Comparison of ENCODE assay signal across 8 mouse cellular contexts in the genomic region with DNA sequence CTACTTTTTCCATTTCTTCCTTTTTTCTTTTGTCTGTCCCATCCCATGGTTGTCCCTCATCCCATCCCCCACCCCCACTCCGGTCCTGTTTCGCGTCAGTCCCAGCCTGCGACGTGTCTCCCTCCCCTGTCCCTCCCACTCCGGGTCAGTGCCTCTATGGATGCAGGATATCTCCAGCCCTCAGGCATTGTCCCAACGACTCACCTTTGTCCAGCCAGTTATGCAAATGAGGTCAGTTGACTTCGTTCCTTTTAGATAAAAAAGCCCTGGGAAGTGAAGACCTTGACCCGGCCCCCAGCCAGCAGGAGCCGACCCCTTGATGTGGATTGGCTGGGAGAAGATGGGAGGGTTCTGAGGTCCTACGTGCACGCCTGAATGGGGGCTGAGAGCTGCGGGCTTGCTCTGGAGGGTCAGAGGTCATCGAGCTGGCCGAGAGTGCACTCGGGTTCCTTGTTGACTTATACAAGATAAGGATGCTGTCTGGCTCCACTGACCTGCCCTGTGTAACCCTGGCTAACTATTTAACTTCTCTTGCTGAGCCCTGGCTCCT. TPM values are rescaled to one million over a fixed set of nuclear protein-coding genes. Genes with fewer than 3 reads are reported as not detected.
DNase-seq lines count a peak whose midpoint lies in the region; ATAC-seq and TF ChIP-seq lines count a peak whose summit lies in the region.

No protein-coding gene starts in this region.

- peak overlapping the region; percentile 8; the same call in 1 of the 2 replicates for H3K9ac ChIP-seq in lung, embryonic 15.5 days
- H3K9ac ChIP-seq in forebrain, embryonic 13.5 days, result peak overlapping the region; percentile 43
- H3K9ac ChIP-seq in kidney, postnatal 0 days (ENCODE audit: low read depth, low read length), result 0 out of 2 replicates have a peak overlapping the region, but pooled peaks have one; percentile 18
- peak overlapping the region; percentile 49 for H3K9ac ChIP-seq in midbrain, embryonic 13.5 days (replicated peaks)

- H3K4me2 ChIP-seq in lung, embryonic 15.5 days, result peak overlapping the region; percentile 53
- H3K4me2 ChIP-seq in forebrain, embryonic 13.5 days, result peak overlapping the region; percentile 49
- peak overlapping the region; percentile 60 for H3K4me2 ChIP-seq in kidney, postnatal 0 days (ENCODE audit: low read length)
- H3K4me2 ChIP-seq in midbrain, embryonic 13.5 days (replicated peaks), result peak overlapping the region; percentile 52

- H3K4me1 ChIP-seq in lung, embryonic 15.5 days, result peaks cover 12% of the 10 kb centered on the region
- no peaks in the 10 kb centered on the region for H3K4me1 ChIP-seq in lung, adult 2 months (ENCODE audit: control insufficient read depth, insufficient read depth, low read length)
- H3K4me1 ChIP-seq in forebrain, embryonic 13.5 days, result peaks cover 10% of the 10 kb centered on the region
- H3K4me1 ChIP-seq in kidney, postnatal 0 days (replicated peaks; ENCODE audit: insufficient read depth, low read length), result 0 out of 2 replicates have a peak, but pooled peaks cover 7% of the 10 kb centered on the region
- peaks cover 11% of the 10 kb centered on the region for H3K4me1 ChIP-seq in midbrain, embryonic 13.5 days (replicated peaks)

- no peaks in the 10 kb centered on the region for H3K9me3 ChIP-seq in lung, embryonic 15.5 days
- no peaks in the 10 kb centered on the region for H3K9me3 ChIP-seq in forebrain, embryonic 13.5 days (replicated peaks)
- no peaks in the 10 kb centered on the region for H3K9me3 ChIP-seq in kidney, postnatal 0 days (replicated peaks; ENCODE audit: low read length)
- H3K9me3 ChIP-seq in midbrain, embryonic 13.5 days, result no peaks in the 10 kb centered on the region

- no peaks in the 10 kb centered on the region for H3K27me3 ChIP-seq in lung, embryonic 15.5 days
- no peaks in the 10 kb centered on the region for H3K27me3 ChIP-seq in forebrain, embryonic 13.5 days
- no peaks in the 10 kb centered on the region for H3K27me3 ChIP-seq in kidney, postnatal 0 days (ENCODE audit: insufficient read depth, low read length)
- no peaks in the 10 kb centered on the region for H3K27me3 ChIP-seq in midbrain, embryonic 13.5 days

- H3K27ac ChIP-seq in lung, embryonic 15.5 days, result no peak overlapping the region
- H3K27ac ChIP-seq in forebrain, embryonic 13.5 days, result no peak overlapping the region
- H3K27ac ChIP-seq in kidney, postnatal 0 days, result no peak overlapping the region; the same call in 1 of the 2 replicates
- no peak overlapping the region for H3K27ac ChIP-seq in midbrain, embryonic 13.5 days

- no peak for TF ChIP-seq CTCF in lung, adult 2 months (IDR thresholded peaks at IDR 0.05; ENCODE audit: insufficient read depth, low read length)
- TF ChIP-seq CTCF in kidney, postnatal 0 days (IDR thresholded peaks at IDR 0.05; ENCODE audit: low read depth), result no peak

- ATAC-seq in lung, embryonic 15.5 days (ENCODE audit: borderline replicate concordance, extremely low read depth, low FRiP score, low TSS enrichment), result peak; percentile 75
- peak; percentile 46 for ATAC-seq in forebrain, embryonic 13.5 days
- ATAC-seq in kidney, postnatal 0 days (replicated peaks; ENCODE audit: low FRiP score, low read depth), result peak; percentile 87
- peak; percentile 64; the same call in 1 of the 2 replicates for ATAC-seq in midbrain, embryonic 13.5 days

- WGBS in lung, embryonic 15.5 days, result under 1% methylated on average over 16 of the region's 16 CpGs
- WGBS in lung, adult 2 months, result 3% methylated on average over 16 of the region's 16 CpGs
- WGBS in forebrain, embryonic 13.5 days, result 1% methylated on average over 16 of the region's 16 CpGs
- WGBS in kidney, postnatal 0 days, result under 1% methylated on average over 16 of the region's 16 CpGs
- WGBS in midbrain, embryonic 13.5 days, result 2% methylated on average over 16 of the region's 16 CpGs

- peak overlapping the region; percentile 34 for H3K4me3 ChIP-seq in lung, embryonic 15.5 days
- no peak overlapping the region for H3K4me3 ChIP-seq in lung, adult 2 months (replicated peaks; ENCODE audit: extremely low read depth, low read depth, low read length)
- peak overlapping the region; percentile 22 for H3K4me3 ChIP-seq in forebrain, embryonic 13.5 days
- peak overlapping the region; percentile 31 for H3K4me3 ChIP-seq in kidney, postnatal 0 days (replicated peaks; ENCODE audit: low read depth, low read length)
- peak overlapping the region; percentile 30 for H3K4me3 ChIP-seq in midbrain, embryonic 13.5 days (replicated peaks)

- no peaks in the 10 kb centered on the region for H3K36me3 ChIP-seq in lung, embryonic 15.5 days
- peaks cover 14% of the 10 kb centered on the region; the same call in 1 of the 2 replicates for H3K36me3 ChIP-seq in forebrain, embryonic 13.5 days (ENCODE audit: poor library complexity, severe bottlenecking)
- no peaks in the 10 kb centered on the region for H3K36me3 ChIP-seq in kidney, postnatal 0 days (ENCODE audit: insufficient read depth, low read length)
- H3K36me3 ChIP-seq in midbrain, embryonic 13.5 days, result peaks cover 15% of the 10 kb centered on the region

- no peak for TF ChIP-seq POLR2A in lung, adult 2 months (IDR thresholded peaks at IDR 0.05; ENCODE audit: borderline replicate concordance, extremely low read depth, low read depth, low read length)

- no peak for DNase-seq in lung, adult 2 months
- peak; percentile 56 for DNase-seq in kidney, postnatal 0 days (ENCODE audit: low spot score)
- no peak for DNase-seq in thymus, postnatal 10 days (ENCODE audit: low spot score in 2 of 2)
- no peak for DNase-seq in urinary bladder, postnatal 25 days (ENCODE audit: low spot score)
- DNase-seq in right cerebral cortex, postnatal 36 days (ENCODE audit: low spot score in 2 of 2), result no peak

RNA-seq across cellular contexts. Expression of a gene that starts 8.4 kb away (rescaled TPM):
- 313 and 341 TPM in 2 replicates for polyA plus RNA-seq in lung, embryonic 15.5 days (2015; fragmentation: Nextera tagmentation; extraction: Ambion mirVana)
- 30.0 and 33.3 TPM in 2 replicates for polyA plus RNA-seq in lung, adult 2 months (2012; rRNA removed)
- polyA plus RNA-seq in forebrain, embryonic 13.5 days (2015; fragmentation: Nextera tagmentation; extraction: Ambion mirVana), result 282 and 343 TPM in 2 replicates
- 414 and 422 TPM in 2 replicates for polyA plus RNA-seq in kidney, postnatal 0 days (2015; fragmentation: Nextera tagmentation; extraction: Ambion mirVana)
- 252 and 266 TPM in 2 replicates for polyA plus RNA-seq in midbrain, embryonic 13.5 days (2015; fragmentation: Nextera tagmentation; extraction: Ambion mirVana)

RNA-seq across cellular contexts. Expression of a gene that starts 19.8 kb away (rescaled TPM):
- 12.5 and 13.8 TPM in 2 replicates for polyA plus RNA-seq in lung, embryonic 15.5 days (2015; fragmentation: Nextera tagmentation; extraction: Ambion mirVana)
- 21.8 and 26.3 TPM in 2 replicates for polyA plus RNA-seq in lung, adult 2 months (2012; rRNA removed)
- 19.8 and 21.9 TPM in 2 replicates for polyA plus RNA-seq in forebrain, embryonic 13.5 days (2015; fragmentation: Nextera tagmentation; extraction: Ambion mirVana)
- 12.6 and 12.9 TPM in 2 replicates for polyA plus RNA-seq in kidney, postnatal 0 days (2015; fragmentation: Nextera tagmentation; extraction: Ambion mirVana)
- polyA plus RNA-seq in midbrain, embryonic 13.5 days (2015; fragmentation: Nextera tagmentation; extraction: Ambion mirVana), result 22.7 and 25.3 TPM in 2 replicates

RNA-seq across cellular contexts. Expression of a gene that starts 26.2 kb away (rescaled TPM):
- 64.1 and 65.5 TPM in 2 replicates for polyA plus RNA-seq in lung, embryonic 15.5 days (2015; fragmentation: Nextera tagmentation; extraction: Ambion mirVana)
- polyA plus RNA-seq in lung, adult 2 months (2012; rRNA removed), result 63.1 and 94.5 TPM in 2 replicates
- 50.3 and 60.8 TPM in 2 replicates for polyA plus RNA-seq in forebrain, embryonic 13.5 days (2015; fragmentation: Nextera tagmentation; extraction: Ambion mirVana)
- 28.7 and 34.9 TPM in 2 replicates for polyA plus RNA-seq in kidney, postnatal 0 days (2015; fragmentation: Nextera tagmentation; extraction: Ambion mirVana)
- 52.1 and 52.7 TPM in 2 replicates for polyA plus RNA-seq in midbrain, embryonic 13.5 days (2015; fragmentation: Nextera tagmentation; extraction: Ambion mirVana)

RNA-seq across cellular contexts. Expression of a gene that starts 54.8 kb away (rescaled TPM):
- 137 and 146 TPM in 2 replicates for polyA plus RNA-seq in lung, embryonic 15.5 days (2015; fragmentation: Nextera tagmentation; extraction: Ambion mirVana)
- 51.4 and 70.8 TPM in 2 replicates for polyA plus RNA-seq in lung, adult 2 months (2012; rRNA removed)
- 150 and 159 TPM in 2 replicates for polyA plus RNA-seq in forebrain, embryonic 13.5 days (2015; fragmentation: Nextera tagmentation; extraction: Ambion mirVana)
- 266 and 295 TPM in 2 replicates for polyA plus RNA-seq in kidney, postnatal 0 days (2015; fragmentation: Nextera tagmentation; extraction: Ambion mirVana)
- polyA plus RNA-seq in midbrain, embryonic 13.5 days (2015; fragmentation: Nextera tagmentation; extraction: Ambion mirVana), result 165 and 176 TPM in 2 replicates
